Mouse (Mus musculus): ENCODE measurements around the gene Fktn.
"Not testable (repeated sequence)": the region's sequence is repeated elsewhere in the genome, so short reads cannot be mapped to it uniquely, and the experiment has no call there.

Fktn gene

DNA sequence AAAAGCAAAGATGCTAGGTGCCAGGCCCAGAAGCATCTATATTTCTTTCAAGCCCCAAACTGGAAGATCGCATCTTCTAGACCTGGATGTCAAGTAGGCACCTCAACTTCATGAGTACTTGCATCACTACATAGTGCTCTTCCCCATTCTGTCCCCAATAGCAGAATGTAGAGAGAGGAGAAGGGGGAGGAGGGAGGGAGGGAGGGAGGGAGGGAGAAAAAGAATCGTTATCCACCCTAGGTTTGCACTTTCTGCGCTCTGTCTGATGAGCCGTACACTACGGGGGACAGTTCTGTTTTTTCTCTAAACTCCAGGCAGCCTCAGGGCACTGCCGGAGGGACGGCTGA lies at the start of gene Fktn:
Fktn (plus strand) TSS at position 295 of the 347 bp plus-strand sequence.
- DNase-seq (ENCODE audit: low spot score in 2 of 2): no peak

DNA sequence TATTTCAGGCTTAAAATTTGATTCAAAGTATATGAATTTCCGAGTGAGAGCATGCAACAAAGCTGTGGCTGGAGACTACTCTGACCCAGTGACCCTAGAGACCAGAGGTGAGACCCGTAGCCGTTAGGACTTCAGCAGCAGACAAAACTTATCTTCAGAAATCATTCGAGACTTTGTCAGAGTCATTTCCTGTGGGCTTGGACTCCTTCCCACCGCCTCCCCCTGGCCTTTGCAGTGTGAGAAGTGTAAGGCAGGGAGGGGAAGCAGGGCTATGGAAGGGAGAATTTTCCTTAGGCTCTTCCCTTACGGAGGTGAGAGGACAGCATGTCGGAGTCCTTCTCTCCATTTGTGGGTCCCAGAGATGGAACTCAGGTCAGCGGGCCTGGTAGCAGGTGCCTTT lies 31.7 kb upstream of the Fktn start:
- DNase-seq (ENCODE audit: low spot score in 2 of 2): no peak

DNA sequence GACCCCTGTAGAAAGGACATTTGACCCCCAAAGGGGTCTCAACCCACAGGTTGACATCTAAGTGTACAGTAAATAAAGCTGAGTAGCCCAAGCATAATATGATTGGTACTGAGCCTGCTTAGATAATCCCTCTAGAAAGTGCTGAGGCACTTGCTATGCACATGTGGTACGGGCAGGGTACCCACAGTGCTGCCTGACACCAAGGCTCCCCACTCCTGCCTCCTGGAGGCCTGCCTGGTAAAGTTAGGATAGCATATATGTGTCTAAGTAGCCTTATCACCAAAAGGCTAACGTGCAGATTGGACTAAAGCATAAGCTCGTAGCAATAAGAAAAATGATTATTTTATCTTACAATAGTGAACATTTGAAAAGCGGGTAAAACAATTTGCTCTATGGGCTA lies 24.8 kb upstream of the Fktn start:
- no peak for DNase-seq (ENCODE audit: low spot score in 2 of 2)

DNA sequence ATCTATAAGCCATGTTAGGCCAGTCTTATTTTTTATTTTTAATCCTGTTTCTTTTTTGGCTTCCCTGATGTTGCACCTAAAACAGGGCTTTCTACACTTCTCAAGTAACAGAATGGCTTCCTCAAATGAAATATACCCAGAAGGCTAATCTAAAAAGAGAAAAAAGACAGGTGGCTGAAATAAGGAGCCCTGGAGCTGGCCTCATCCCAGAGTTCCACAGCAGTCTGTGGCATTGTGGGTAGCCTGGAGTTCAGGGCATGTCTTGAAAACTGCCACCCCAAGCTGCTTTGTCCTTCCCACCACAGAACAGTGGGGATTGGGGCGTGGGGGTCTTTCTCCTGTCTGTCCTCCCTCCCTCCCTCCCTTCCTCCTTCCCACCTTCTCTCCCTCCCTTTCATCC lies 22.4 kb upstream of the Fktn start:
- DNase-seq (ENCODE audit: low spot score in 2 of 2): peak in 1 of 2 experiments; percentile 26

GRCm38 (mm10) chr4:53709166-53709565 lies 4.6 kb upstream of the Fktn start:
- not testable (repeated sequence) for DNase-seq (ENCODE audit: low spot score in 2 of 2)

- no peak for DNase-seq (ENCODE audit: low spot score in 2 of 2)
Measured at GRCm38 (mm10) chr4:53710021-53710420, 3.8 kb upstream of the Fktn start.

GRCm38 (mm10) chr4:53710555-53711328 lies 3.1 kb upstream of the Fktn start:
- DNase-seq (ENCODE audit: low spot score in 2 of 2): no peak

DNA sequence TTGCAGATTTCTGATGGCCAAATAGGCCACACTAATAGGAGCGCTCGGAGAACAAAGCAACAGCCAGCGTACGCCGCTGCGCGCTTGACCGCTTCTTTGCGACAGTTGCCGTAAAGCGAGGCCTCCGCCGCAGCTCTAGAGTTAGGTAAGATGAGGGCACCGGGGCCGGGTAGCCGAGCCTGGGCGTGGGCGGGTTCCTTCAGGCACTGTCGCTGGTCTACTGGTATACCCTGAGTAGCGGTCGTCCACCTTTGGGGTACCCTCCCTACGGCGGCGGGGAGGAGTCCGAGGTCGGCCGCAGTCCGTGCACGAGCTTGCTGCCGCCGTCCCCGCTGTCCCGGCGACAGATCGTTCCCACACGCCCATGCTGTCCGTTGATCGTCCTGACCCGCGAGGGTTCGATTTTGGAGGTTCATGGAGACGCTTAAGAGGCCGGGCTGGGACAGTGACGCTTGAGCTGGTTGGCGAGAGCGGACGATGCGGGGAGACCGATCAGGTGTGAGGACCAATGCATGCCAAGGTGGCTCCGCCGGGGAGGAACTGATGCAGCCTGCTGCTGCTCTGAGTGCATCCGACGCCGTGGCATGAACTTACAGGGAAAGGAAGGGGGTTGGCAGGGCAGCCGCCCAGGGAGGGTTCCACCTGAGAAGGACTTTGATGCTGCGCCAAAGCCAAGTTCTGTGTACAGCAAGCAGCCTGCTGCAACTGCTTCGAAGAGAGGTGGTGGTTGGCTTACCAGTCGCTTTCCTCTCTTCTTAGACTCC lies 435 bp downstream of the Fktn start:
- peak; percentile 80 to 93 for DNase-seq (ENCODE audit: low spot score in 2 of 2)

DNA sequence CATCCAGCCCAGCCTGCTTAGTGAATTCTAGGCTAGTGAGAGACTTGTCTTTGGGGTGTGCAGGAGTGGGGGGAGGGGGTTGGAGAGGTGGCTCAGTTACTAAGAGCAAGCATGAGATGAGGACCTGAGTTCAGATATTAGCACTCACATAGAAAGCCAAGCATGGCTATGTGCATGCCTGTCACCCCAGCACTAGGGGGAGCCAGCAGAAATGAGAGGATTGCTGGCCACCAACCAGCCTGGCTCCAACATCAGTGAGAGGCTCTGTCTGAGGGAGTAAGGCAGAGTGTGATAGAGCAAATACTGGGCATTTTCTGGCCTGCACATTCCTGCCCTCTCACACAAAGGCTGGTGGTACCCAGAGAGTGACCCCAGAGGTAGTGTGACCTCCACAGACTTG lies 2.2 kb downstream of the Fktn start:
- DNase-seq (ENCODE audit: low spot score in 2 of 2): no peak

- no peak for DNase-seq (ENCODE audit: low spot score in 2 of 2)
Measured at GRCm38 (mm10) chr4:53717546-53717945, 3.7 kb downstream of the Fktn start.

- DNase-seq (ENCODE audit: low spot score in 2 of 2): no peak
Measured at GRCm38 (mm10) chr4:53718261-53718660, 4.5 kb downstream of the Fktn start.

GRCm38 (mm10) chr4:53722506-53722905 lies 8.7 kb downstream of the Fktn start:
- peak in 1 of 2 experiments; percentile 21 for DNase-seq (ENCODE audit: low spot score in 2 of 2)

DNA sequence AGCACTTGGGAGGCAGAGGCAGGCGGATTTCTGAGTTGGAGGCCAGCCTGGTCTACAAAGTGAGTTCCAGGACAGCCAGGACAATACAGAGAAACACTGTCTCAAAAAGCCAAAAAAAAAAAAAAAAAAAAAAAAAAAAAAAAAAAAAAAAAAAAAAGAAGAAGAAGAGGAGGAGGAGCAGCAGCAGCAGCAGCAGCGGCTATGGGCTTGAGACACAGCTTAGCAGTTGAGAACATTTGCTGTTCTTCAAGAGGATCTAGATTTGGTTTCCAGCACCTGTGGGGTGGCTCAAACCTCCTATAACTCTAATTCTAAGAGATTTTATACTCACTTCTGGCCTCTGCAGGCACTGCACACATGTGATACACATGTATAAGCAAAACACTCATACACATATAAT lies 12.3 kb downstream of the Fktn start:
- DNase-seq (ENCODE audit: low spot score in 2 of 2): not testable (repeated sequence)

DNA sequence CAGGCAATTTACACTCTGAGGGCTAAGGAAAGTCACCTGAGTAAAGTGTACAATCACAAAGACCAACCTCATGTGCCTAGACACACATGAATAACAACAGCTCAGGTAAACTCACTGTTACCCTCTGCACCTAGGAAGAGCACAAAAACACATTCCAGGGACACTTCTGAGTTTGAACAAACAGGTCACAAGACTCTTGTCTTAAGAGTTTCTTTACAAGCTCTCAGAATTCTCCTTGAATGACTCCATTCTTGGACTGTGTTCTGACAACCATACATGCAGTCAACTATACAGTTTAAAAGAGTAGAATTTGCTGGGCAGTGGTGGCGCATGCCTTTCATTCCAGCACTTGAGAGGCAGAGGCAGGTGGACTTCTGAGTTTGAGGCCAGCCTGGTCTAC lies 14.3 kb downstream of the Fktn start:
- no peak for DNase-seq (ENCODE audit: low spot score in 2 of 2)

GRCm38 (mm10) chr4:53738956-53739616 lies 25.3 kb downstream of the Fktn start:
- peak in 1 of 2 experiments; percentile 73 for DNase-seq (ENCODE audit: low spot score in 2 of 2)

DNA sequence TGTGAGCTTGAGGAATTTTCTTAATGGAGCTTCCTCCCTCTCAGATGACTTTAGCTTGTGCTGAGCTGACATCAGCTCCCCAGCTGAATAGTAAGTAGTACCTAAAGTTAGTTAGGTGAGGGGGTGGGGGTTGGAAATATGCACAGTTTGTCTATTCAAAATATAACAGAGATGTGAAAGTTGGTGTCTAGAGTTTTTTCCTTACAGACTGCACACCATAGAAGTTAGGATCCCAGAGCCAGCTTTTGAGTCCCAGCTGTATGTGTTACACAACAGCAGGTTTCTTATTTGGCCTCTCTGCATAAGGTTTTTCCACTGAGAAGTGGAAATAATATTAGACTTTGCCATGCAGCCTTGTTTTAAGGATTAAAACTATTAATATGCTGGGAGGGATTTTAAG lies 36.0 kb downstream of the Fktn start:
- DNase-seq (ENCODE audit: low spot score in 2 of 2): peak; percentile 19 to 31

DNA sequence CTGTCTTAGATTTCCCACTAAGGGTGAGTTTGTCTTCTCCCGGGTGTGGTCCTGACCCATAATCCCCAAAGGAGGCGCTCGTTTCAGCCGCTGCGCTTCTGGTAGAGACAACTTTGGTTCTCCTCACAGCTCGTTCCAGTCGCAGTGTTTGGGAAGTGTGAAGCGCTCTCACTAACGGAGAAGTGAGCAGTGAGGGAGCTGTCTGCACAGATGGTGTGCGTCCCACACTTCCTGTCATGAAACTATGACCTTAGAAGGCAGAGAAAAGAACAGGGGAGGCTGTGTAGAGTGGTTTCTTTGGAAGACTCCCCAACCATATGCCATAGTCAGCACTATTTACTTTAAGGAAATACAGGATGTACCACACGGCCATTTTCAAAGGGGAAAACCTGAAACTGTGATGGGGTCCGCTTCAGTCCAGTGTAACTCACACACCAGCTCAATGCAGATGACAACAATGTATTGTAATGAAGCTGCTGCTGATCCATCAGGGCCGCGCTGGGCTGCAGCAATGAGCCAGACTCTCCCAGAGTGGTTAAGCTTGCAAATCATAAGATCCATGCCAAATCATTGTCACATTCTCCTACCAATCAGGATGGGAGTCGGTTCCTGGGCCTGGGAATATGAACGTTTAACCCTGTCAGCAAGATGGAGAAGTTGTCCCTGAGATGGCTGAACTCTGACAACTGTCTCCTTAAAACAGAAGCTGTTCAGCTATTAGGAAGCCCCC lies 36.8 kb downstream of the Fktn start:
- peak in 1 of 2 experiments; percentile 66 for DNase-seq (ENCODE audit: low spot score in 2 of 2)

GRCm38 (mm10) chr4:53757030-53757429 lies 43.2 kb downstream of the Fktn start:
- no peak for DNase-seq (ENCODE audit: low spot score in 2 of 2)

- DNase-seq (ENCODE audit: low spot score in 2 of 2): peak in 1 of 2 experiments; percentile 35
Measured at GRCm38 (mm10) chr4:53758764-53759163, 45.0 kb downstream of the Fktn start.

DNA sequence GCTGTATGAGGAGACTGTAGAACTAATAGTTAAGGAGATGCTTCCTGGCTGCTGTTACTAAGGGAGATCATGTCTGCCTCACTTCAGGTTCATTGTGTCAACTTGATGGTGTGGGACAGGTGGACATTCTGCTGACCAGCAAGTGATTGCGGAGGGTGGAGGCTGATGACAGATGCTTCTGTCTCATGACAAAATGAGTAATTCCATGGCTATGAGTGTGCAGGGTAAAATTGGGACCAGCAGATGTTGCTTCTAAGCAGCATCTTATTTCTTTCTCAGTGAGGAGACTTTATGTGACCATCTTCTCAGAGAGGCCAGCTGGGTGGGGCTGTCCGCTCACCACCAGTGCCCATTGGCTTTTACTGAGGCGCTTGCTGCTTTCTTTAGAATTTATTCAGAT lies 45.9 kb downstream of the Fktn start:
- peak in 1 of 2 experiments; percentile 18 for DNase-seq (ENCODE audit: low spot score in 2 of 2)

DNA sequence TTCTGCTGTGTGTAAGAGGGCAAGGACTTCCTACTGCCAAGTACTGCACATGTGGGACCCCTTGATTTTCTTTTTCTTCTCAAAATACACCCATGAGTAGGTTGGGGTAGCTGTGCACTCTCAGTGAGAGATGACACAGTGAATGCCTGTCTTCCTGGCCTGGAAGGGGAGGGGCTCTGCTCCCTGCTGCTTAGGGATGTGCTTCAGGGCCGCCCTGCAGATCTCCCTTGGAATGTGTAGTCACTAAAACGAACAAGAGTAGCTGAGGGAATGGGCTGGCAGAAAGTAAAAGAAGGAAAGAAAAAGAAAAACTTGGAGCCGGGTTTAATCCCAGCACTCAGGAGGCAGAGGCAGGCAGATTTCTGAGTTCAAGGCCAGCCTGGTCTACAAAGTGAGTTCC lies 48.7 kb downstream of the Fktn start:
- no peak for DNase-seq (ENCODE audit: low spot score in 2 of 2)
